Mouse (Mus musculus) CH12.LX (cell line): ENCODE data around the gene Adamtsl1. TPM values are rescaled to one million over a fixed set of nuclear protein-coding genes. Genes with fewer than 3 reads are reported as not detected.

Source experiments
- DNase-seq: peaks from one replicate; pipeline ENCODE4 v3.0.0-alpha.2; 2013; ENCODE audit errors: extremely low read depth
- H3K27ac ChIP-seq: 2 replicates; pipeline ENCODE4 v1.5.1; 2012; ENCODE audit warnings: low read depth, mild to moderate bottlenecking, control low read depth, moderate library complexity; ENCODE audit not compliant: insufficient read depth
- H3K27me3 ChIP-seq: replicated peaks from 2 replicates; pipeline ENCODE3; 2012; ENCODE audit warnings: inconsistent platforms
- H3K36me3 ChIP-seq, 2 experiments: replicated peaks in 1 of 2; 2 replicates each; pipeline versions ENCODE3 to v1.6.1; 2012; ENCODE audit warnings: inconsistent platforms in 1 of 2, low read length in 1 of 2, mild to moderate bottlenecking in 1 of 2, mixed read lengths in 1 of 2, moderate library complexity in 1 of 2; ENCODE audit not compliant: control insufficient read depth in 1 of 2, insufficient read depth in 1 of 2
- H3K4me1 ChIP-seq, 2 experiments: 2 replicates each; pipeline ENCODE4 v1.6.1; 2012; ENCODE audit warnings: inconsistent platforms in 1 of 2, moderate library complexity in 1 of 2; ENCODE audit not compliant: insufficient read depth in 2 of 2, control insufficient read depth in 1 of 2
- H3K4me2 ChIP-seq: 2 replicates; pipeline ENCODE4 v1.6.1; 2012; ENCODE audit warnings: low read depth, mild to moderate bottlenecking, control low read depth; ENCODE audit not compliant: poor library complexity, insufficient read depth, severe bottlenecking
- H3K4me3 ChIP-seq, 3 experiments: fragments of 150-350 bp in 1 of 3; sonication (generic) in 1 of 3; replicated peaks in 1 of 3; 2 replicates each; pipeline versions ENCODE3 to v1.5.1; 2011 to 2012; ENCODE audit warnings: low read depth in 2 of 3, low read length in 2 of 3, mild to moderate bottlenecking in 2 of 3, moderate library complexity in 2 of 3, control low read depth in 1 of 3, improper control_type of control experiment in 1 of 3, inconsistent platforms in 1 of 3, mixed read lengths in 1 of 3; ENCODE audit not compliant: poor library complexity in 1 of 3
- H3K79me2 ChIP-seq: replicated peaks from 2 replicates; pipeline ENCODE4 v1.6.1; 2012; ENCODE audit warnings: mild to moderate bottlenecking, moderate library complexity; ENCODE audit not compliant: control insufficient read depth, poor library complexity, insufficient read depth, severe bottlenecking; ENCODE audit errors: extremely low read depth
- H3K9ac ChIP-seq: 2 replicates; pipeline ENCODE4 v1.6.1; 2012; ENCODE audit warnings: low read depth, mild to moderate bottlenecking, control low read depth, moderate library complexity; ENCODE audit not compliant: insufficient read depth
- H3K9me3 ChIP-seq: replicated peaks from 2 replicates; pipeline ENCODE3; 2012; ENCODE audit warnings: low read length, inconsistent platforms, mixed read lengths
- E2F4 ChIP-seq: IDR thresholded peaks from 2 replicates; pipeline ENCODE4 v1.6.1; 2011; ENCODE audit warnings: low read depth, low read length, improper control_type of control experiment; ENCODE audit not compliant: insufficient replicate concordance
- ELF1 ChIP-seq: IDR thresholded peaks from 2 replicates; pipeline ENCODE4 v1.6.1; 2014; ENCODE audit warnings: low read depth, mild to moderate bottlenecking, inconsistent platforms, low read length, improper control_type of control experiment
- ETS1 ChIP-seq: conservative IDR thresholded peaks from 2 replicates; pipeline ENCODE4 v1.6.1; 2012; ENCODE audit warnings: low read depth, mild to moderate bottlenecking, inconsistent platforms, low read length, improper control_type of control experiment, moderate library complexity
- GABPA ChIP-seq: IDR thresholded peaks from 2 replicates; pipeline ENCODE4 v1.6.1; 2012; ENCODE audit warnings: low read depth, low read length, improper control_type of control experiment, inconsistent platforms; ENCODE audit not compliant: insufficient replicate concordance
- HCFC1 ChIP-seq: IDR thresholded peaks from 2 replicates; pipeline ENCODE4 v1.6.1; 2012; ENCODE audit warnings: low read depth, mild to moderate bottlenecking, inconsistent platforms, low read length, improper control_type of control experiment
- IRF4 ChIP-seq: IDR thresholded peaks from 2 replicates; pipeline ENCODE4 v1.6.1; 2014; ENCODE audit warnings: low read depth, mild to moderate bottlenecking, inconsistent platforms, low read length, improper control_type of control experiment
- KAT2A ChIP-seq: IDR thresholded peaks from 2 replicates; pipeline ENCODE4 v1.6.1; 2012; ENCODE audit warnings: low read length, improper control_type of control experiment, inconsistent platforms; ENCODE audit not compliant: insufficient replicate concordance
- MAZ ChIP-seq: IDR thresholded peaks from 2 replicates; pipeline ENCODE4 v1.6.1; 2012; ENCODE audit warnings: low read depth, mild to moderate bottlenecking, inconsistent platforms, low read length, improper control_type of control experiment, moderate library complexity
- MEF2A ChIP-seq: IDR thresholded peaks from 2 replicates; pipeline ENCODE4 v1.6.1; 2014; ENCODE audit warnings: low read depth, mild to moderate bottlenecking, inconsistent platforms, low read length, improper control_type of control experiment, borderline replicate concordance
- MXI1 ChIP-seq: IDR thresholded peaks from 2 replicates; pipeline ENCODE4 v1.6.1; 2011; ENCODE audit warnings: mild to moderate bottlenecking, low read depth, low read length, improper control_type of control experiment
- NRF1 ChIP-seq: IDR thresholded peaks from 2 replicates; pipeline ENCODE4 v1.6.1; 2014; ENCODE audit warnings: low read depth, mild to moderate bottlenecking, inconsistent platforms, low read length, improper control_type of control experiment, moderate library complexity
- PAX5 ChIP-seq: IDR thresholded peaks from 2 replicates; pipeline ENCODE4 v1.6.1; 2012; ENCODE audit warnings: low read length, inconsistent platforms, mixed read lengths
- RAD21 ChIP-seq: IDR thresholded peaks from 2 replicates; pipeline ENCODE4 v1.6.1; 2011; ENCODE audit warnings: low read depth, mild to moderate bottlenecking, low read length, improper control_type of control experiment, moderate library complexity
- SIN3A ChIP-seq: IDR thresholded peaks from 2 replicates; pipeline ENCODE4 v1.6.1; 2012; ENCODE audit warnings: low read length, improper control_type of control experiment, inconsistent platforms
- SMC3 ChIP-seq: IDR thresholded peaks from 2 replicates; pipeline ENCODE4 v1.6.1; 2011; ENCODE audit warnings: low read depth, low read length, improper control_type of control experiment
- TBP ChIP-seq: conservative IDR thresholded peaks from 2 replicates; pipeline ENCODE4 v1.6.1; 2011; ENCODE audit warnings: low read depth, low read length, improper control_type of control experiment
- USF1 ChIP-seq: IDR thresholded peaks from 2 replicates; pipeline ENCODE4 v1.6.1; 2014; ENCODE audit warnings: low read depth, mild to moderate bottlenecking, inconsistent platforms, low read length, improper control_type of control experiment
- ZKSCAN1 ChIP-seq: IDR thresholded peaks from 2 replicates; pipeline ENCODE4 v1.6.1; 2012; ENCODE audit warnings: low read depth, inconsistent platforms, low read length, improper control_type of control experiment, borderline replicate concordance
- dilution Hi-C: fragments of 300-500 bp; cut with MboI; formaldehyde crosslinking; loops from 2 replicates; pipeline ENCODE4 v1.14.3; 2020; ENCODE audit warnings: low sequenced_read_pairs; ENCODE audit not compliant: extremely low pct_unique_long_range_greater_than_20kb, extremely low pct_ligation_motif_present
- in situ Hi-C: fragments of 300-500 bp; cut with MboI; formaldehyde crosslinking; loops from 3 replicates; pipeline ENCODE4 v1.14.3; 2019; ENCODE audit warnings: low sequenced_read_pairs, low pct_ligation_motif_present, low pct_unique_long_range_greater_than_20kb, mixed read lengths
- polyA plus RNA-seq: library from polyadenylated mRNA; unstranded; fragments of >175 nt; gene quantifications from 2 replicates; pipeline ENCODE4 v1.2.1, GENCODE M21; 2012; ENCODE audit warnings: low read depth; ENCODE audit not compliant: insufficient read length
- total RNA-seq, 2 experiments: library from RNA; depleted of rRNA; stranded (reverse); fragments of 300-350 nt in 1 of 2; fragments of >200 nt in 1 of 2; gene quantifications; 2 replicates each; pipeline ENCODE4 v1.2.3; 2012 to 2014

The Adamtsl1 gene
- total and polyA plus RNA-seq, 3 experiments: not detected

- Histone ChIP-seq H3K27ac (no peak overlapping the region), H3K4me2 (no peak overlapping the region), H3K4me3 (no peak overlapping the region), H3K79me2 (no peaks in the 10 kb centered on the region), H3K4me1 (no peaks in the 10 kb centered on the region), H3K9ac (no peak overlapping the region), H3K9me3 (no peaks in the 10 kb centered on the region), H3K27me3 (no peaks in the 10 kb centered on the region), H3K36me3 (no peaks in the 10 kb centered on the region)
- dilution Hi-C loops: no loop called here
- TF ChIP-seq MEF2A (no peak), MXI1 (no peak), E2F4 (no peak)
- in situ Hi-C loops: no loop called here
- DNase-seq: no peak
These were observed 914.2 kb downstream of the Adamtsl1 start for GRCm38 (mm10) chr4:86428091-86428745.

- H3K9me3 ChIP-seq: no peaks in the 10 kb centered on the region
- dilution Hi-C loops: no loop called here
- H3K36me3 ChIP-seq: no peaks in the 10 kb centered on the region
- no peak overlapping the region for H3K4me3 ChIP-seq
- H3K4me1 ChIP-seq: no peaks in the 10 kb centered on the region
- no peak overlapping the region for H3K9ac ChIP-seq
- no peak overlapping the region for H3K4me2 ChIP-seq
- in situ Hi-C loops: no loop called here
- no peaks in the 10 kb centered on the region for H3K79me2 ChIP-seq
- H3K27me3 ChIP-seq: no peaks in the 10 kb centered on the region
- H3K27ac ChIP-seq: no peak overlapping the region
- DNase-seq: no peak
- no peak for TF ChIP-seq NRF1
- TF ChIP-seq SMC3: no peak
- TF ChIP-seq GABPA: no peak
- TF ChIP-seq TBP: no peak
- TF ChIP-seq SIN3A: no peak
- TF ChIP-seq MAZ: no peak
- TF ChIP-seq IRF4: no peak
- TF ChIP-seq USF1: no peak
These were observed 921.7 kb downstream of the Adamtsl1 start for GRCm38 (mm10) chr4:86435631-86436030.

- TF ChIP-seq PAX5 (no peak), RAD21 (no peak), KAT2A (no peak), E2F4 (no peak), ZKSCAN1 (no peak), HCFC1 (no peak), MEF2A (no peak), ETS1 (no peak), TBP (no peak), GABPA (no peak), ELF1 (no peak), USF1 (no peak)
- Histone ChIP-seq H3K9ac (no peak overlapping the region), H3K36me3 (no peaks in the 10 kb centered on the region), H3K9me3 (no peaks in the 10 kb centered on the region), H3K4me3 (no peak overlapping the region), H3K79me2 (no peaks in the 10 kb centered on the region), H3K27me3 (no peaks in the 10 kb centered on the region), H3K4me2 (no peak overlapping the region), H3K4me1 (no peaks in the 10 kb centered on the region), H3K27ac (no peak overlapping the region)
- DNase-seq: no peak
- in situ Hi-C loops: no loop called here
- dilution Hi-C loops: no loop called here
These were observed 922.4 kb downstream of the Adamtsl1 start for GRCm38 (mm10) chr4:86436336-86436735.
